Mouse (Mus musculus) urinary bladder, adult 2 months (tissue): ENCODE measurements around the gene Gm2696. TPM values are rescaled to one million over a fixed set of nuclear protein-coding genes. Genes with fewer than 3 reads are reported as not detected.
"Not testable (repeated sequence)": the region's sequence is repeated elsewhere in the genome, so short reads cannot be mapped to it uniquely, and the experiment has no call there.

Source experiments
- DNase-seq: peaks from one replicate; pipeline ENCODE4 v3.0.0; 2022; ENCODE audit warnings: low spot score
- polyA plus RNA-seq: library from polyadenylated mRNA; depleted of rRNA; stranded (reverse); fragments of >200 nt; gene quantifications from 2 replicates; pipeline ENCODE4 v1.2.3, GENCODE M21; 2012; rRNA removed

The Gm2696 gene
- polyA plus RNA-seq, result 0.12 TPM in 1 of 2 replicates, not detected in the other

DNA sequence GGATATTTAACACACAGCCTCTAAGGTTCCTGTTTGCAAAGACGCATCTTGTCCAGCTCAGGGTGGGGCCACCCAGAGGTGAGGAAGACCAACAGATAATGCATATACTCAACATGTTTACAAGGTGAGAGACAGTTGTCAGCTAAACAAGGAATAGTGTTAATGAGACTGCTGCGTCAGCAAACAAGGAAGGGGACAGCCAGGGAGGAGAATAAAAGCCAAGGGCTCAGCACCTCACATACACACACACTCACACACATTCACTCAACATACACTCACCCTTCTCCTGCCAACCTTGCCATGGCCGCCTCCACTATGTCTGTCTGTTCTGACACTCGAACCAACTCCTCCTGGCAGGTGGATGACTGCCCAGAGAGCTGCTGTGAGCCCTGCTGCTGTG lies at the start of gene Gm2696:
TSS of gene Gm2696 (plus strand) at position 301 of the 400 bp plus-strand sequence.
- no peak for DNase-seq

GRCm38 (mm10) chr10:77769727-77770126 lies 44.8 kb upstream of the Gm2696 start:
- no peak for DNase-seq

DNA sequence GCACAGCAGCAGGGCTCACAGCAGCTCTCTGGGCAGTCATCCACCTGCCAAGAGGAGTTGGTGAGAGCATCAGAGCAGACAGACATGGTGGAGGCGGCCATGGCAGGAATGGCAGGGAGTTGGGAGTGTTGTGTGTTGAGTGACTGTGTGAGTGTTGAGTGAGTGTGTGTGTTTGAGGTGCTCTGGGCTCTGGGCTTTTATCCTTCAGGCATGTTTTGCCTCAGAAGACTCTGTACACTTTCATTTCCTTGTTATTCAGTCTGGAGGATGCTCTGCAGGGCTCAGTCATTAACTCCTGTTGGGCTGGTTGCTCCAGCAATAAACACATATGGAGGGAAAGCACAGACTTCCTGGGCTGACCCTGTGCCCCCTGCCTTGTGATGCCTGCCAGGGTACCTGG lies 43.3 kb upstream of the Gm2696 start, which contains the start of gene Gm3238:
TSS of gene Gm3238 (minus strand) at position 101 of the 400 bp plus-strand sequence.
- DNase-seq, result not testable (repeated sequence)

DNA sequence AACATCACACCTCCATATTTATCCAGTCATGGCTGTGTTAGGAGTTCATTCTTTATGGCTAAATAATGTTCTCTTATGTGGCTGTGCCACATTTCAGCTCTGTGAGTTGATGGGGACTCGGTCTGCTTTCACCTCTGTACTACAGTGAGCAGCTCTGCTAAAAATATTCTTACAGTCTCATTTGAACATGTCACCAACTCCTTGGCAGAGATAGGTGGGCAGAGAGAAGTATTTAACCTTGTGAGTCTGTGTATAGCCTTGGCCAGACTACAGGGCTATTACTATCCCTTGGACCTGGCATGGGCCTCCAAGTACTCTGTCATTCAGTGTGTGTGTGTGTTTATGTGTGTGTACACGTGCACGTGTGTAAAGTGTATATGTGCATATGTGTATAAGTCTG lies 42.3 kb upstream of the Gm2696 start:
- not testable (repeated sequence) for DNase-seq

DNA sequence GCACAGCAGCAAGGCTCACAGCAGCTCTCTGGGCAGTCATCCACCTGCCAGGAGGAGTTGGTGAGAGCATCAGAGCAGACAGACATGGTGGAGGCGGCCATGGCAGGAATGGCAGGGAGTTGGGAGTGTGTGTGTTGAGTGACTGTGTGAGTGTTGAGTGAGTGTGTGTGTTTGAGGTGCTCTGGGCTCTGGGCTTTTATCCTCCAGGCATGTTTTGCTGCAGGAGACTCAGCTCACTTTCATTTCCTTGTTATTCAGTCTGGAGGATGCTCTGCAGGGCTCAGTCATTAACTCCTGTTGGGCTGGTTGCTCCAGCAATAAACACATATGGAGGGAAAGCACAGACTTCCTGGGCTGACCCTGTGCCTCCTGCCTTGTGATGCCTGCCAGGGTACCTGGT lies 37.6 kb upstream of the Gm2696 start, which contains the start of gene Gm7138:
TSS of gene Gm7138 (minus strand) at position 101 of the 400 bp plus-strand sequence.
- not testable (repeated sequence) for DNase-seq

- DNase-seq, result not testable (repeated sequence)
Measured at GRCm38 (mm10) chr10:77782442-77782841, 32.0 kb upstream of the Gm2696 start, which contains the start of gene Gm3250. TSS of gene Gm3250 (minus strand) at chr10:77782542.

DNA sequence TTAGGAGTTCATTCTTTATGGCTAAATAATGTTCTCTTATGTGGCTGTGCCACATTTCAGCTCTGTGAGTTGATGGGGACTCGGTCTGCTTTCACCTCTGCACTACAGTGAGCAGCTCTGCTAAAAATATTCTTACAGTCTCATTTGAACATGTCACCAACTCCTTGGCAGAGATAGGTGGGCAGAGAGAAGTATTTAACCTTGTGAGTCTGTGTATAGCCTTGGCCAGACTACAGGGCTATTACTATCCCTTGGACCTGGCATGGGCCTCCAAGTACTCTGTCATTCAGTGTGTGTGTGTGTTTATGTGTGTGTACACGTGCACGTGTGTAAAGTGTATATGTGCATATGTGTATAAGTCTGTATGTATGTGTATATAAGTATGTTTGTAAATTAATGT lies 31.1 kb upstream of the Gm2696 start:
- DNase-seq, result not testable (repeated sequence)

GRCm38 (mm10) chr10:77787876-77788275 lies 26.6 kb upstream of the Gm2696 start, which contains the start of gene Gm7137:
TSS of gene Gm7137 (minus strand) at chr10:77788200.
- not testable (repeated sequence) for DNase-seq

DNA sequence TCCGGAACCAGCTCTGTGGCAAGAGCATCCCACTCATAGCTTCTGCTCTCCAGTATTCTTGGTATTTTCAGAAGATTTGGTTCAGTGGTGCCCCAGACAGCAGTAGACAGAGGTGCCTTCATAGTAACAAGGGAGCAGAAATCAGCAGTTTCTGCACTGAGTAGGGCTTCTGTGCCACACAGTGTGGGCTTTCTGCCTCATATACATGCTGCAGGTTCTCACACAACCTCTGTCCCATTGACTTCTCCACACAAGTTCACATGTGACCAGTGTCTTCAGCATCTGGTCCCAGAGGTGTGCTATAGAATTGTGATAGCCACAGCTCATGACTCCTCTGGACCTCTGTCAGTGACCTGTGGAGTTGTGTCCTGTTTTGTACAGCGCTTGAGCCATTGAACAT lies 25.9 kb upstream of the Gm2696 start:
- DNase-seq, result no peak

- DNase-seq, result no peak
Measured at GRCm38 (mm10) chr10:77794976-77795375, 19.5 kb upstream of the Gm2696 start, which contains the start of gene Gm9639. TSS of gene Gm9639 (minus strand) at chr10:77795076.

DNA sequence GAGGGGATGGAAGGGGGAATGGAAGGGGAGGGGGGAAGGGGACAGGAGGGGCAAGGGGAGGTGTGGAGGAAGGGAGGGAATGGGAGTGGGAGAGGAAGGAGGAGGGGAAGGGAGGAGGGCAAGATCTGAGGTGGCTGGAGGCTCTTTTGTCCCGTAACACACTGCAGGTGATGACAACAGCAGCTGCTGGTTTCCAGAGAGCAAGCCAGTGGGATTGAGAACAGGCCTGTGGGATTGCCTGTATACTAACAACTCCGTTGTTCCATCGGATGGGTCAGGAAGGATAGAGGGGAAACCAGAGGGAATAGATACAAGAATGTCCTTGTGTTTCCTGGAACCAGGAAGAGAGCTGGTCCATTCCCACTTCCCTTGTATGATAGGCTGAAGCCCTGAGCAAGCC lies 16.8 kb upstream of the Gm2696 start:
- DNase-seq, result no peak

DNA sequence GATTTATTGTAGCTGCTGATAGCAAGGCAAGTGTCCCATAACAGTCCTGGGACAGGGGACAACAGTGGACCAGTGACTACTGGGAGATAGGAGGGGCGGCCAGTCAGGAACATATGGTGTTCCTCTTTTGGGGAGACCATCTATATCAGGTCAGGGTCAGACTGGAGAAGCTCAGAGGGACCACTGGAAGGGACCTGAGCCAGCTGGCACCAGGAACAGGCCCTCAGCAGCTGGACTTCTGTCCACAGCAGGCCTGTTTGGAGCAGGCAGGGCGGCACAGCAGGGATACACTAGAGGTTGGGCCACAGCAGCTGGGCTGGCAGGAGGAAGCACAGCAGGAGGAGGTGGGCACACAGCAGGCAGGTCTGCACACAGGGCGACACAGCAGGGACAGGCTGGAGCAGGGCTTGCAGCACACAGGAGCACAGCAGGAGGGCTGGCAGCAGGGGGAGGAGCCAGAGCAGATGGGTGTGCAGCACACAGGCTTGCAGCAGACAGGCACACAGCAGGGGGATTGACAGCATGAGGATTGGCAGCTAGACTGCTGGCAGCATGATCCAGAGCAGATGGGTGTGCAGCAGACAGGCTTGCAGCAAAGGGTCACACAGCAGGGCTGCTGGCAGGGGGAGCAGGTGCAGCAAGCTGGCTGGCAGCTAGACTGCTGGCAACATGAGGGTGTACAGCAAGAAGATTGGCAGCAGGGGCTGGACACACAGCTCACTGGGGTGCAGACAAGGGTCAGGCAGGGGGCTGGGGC lies 16.1 kb upstream of the Gm2696 start:
- not testable (repeated sequence) for DNase-seq

DNA sequence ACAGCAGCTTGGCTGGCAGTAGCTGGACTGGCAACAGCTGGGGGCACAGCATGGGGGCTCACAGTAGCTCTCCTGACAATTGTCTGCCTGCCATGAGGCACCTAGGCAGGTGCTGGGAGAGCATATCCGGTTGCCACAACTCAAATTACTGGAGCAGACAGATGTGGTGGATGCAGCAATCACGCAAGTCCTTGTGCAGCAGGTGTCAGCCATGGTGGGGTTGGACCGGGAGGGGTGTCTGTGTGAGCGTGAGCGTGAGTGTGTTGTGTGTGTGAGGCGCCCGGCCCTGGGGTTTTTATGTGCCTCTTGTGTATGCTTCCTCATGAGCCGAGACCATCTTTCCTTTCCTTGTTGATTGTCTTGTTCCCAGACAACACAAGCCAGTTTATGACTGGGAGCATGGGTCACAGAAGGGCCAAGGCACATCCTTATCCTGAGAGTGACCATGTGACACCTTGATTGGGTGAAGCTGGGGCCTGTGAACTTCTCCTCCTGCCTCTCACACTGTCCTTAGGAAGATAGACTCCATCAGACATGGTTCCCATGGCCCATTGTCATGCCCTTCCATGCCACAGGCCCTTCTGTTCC lies 15.5 kb upstream of the Gm2696 start, which contains the start of gene Gm19668:
TSS of gene Gm19668 (minus strand) at position 213 of the 588 bp plus-strand sequence.
- DNase-seq, result no peak

DNA sequence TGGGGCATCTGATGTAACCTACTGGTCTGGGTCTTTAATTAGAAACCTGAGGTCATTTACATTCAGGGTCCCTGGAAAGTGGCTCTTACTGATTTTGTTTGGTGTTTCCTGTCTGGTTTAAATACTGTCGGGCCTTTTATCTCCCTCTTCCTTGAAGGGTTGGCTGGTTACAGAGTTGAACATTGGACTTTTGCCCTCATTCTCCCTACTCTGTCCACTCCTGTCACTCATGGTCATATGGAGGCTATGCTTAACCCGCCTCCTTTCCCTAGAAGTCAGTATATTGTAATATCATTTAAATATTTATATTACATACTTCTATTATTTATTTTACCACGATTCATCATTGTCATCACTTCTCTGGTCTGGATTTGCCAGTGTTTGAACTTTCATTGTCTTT lies 10.4 kb upstream of the Gm2696 start:
- DNase-seq, result no peak

DNA sequence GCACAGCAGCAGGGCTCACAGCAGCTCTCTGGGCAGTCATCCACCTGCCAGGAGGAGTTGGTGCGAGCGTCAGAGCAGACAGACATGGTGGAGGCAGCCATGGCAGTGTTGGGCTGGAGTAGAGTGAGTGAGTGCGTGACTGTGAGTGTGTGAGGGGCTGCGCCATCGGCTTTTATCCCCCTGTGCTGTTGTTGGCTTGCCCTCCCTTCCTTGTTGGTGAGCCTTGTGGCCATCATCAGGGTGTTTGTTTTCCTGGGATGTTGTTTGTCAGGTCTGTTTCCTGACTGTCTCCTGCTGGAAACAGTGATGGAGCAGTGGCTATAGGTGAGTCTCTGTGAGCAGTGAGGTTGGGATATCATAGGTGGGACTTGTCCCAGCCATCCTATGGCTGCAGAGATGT lies 2.7 kb upstream of the Gm2696 start, which contains the start of gene Gm9507:
TSS of gene Gm9507 (minus strand) at position 101 of the 400 bp plus-strand sequence.
- no peak for DNase-seq

- peak; percentile 18 for DNase-seq
Measured at GRCm38 (mm10) chr10:77815514-77815913, 1.0 kb downstream of the Gm2696 start.

- DNase-seq, result no peak
Measured at GRCm38 (mm10) chr10:77818523-77818922, 4.0 kb downstream of the Gm2696 start.

- no peak for DNase-seq
Measured at GRCm38 (mm10) chr10:77819203-77819602, 4.7 kb downstream of the Gm2696 start.

- no peak for DNase-seq
Measured at GRCm38 (mm10) chr10:77826951-77827350, 12.5 kb downstream of the Gm2696 start, which contains the start of gene Krtap10-4. TSS of gene Krtap10-4 (minus strand) at chr10:77827095.

GRCm38 (mm10) chr10:77835647-77836046 lies 21.2 kb downstream of the Gm2696 start, which contains the start of gene Krtap10-10:
TSS of gene Krtap10-10 (plus strand) at chr10:77835947.
- no peak for DNase-seq

DNA sequence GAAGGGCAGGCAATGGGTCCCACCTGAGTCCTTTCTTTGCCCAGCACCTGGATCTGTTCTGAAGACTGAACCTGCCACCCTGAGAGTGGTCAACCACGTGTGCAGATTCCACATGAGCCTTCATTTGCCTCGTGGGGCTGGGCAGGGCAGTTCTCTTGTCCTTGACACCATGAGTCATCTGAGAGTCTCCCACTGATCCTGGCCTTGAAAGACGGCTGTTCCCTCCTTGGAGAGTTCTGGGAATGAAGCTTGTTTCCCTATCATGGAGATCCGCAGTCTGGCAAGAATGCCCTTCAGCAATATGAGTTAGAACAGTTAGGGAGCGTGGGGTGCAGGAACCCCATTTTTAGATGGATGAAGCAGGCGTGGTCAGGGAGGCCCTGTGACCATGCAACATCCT lies 24.5 kb downstream of the Gm2696 start:
- no peak for DNase-seq

DNA sequence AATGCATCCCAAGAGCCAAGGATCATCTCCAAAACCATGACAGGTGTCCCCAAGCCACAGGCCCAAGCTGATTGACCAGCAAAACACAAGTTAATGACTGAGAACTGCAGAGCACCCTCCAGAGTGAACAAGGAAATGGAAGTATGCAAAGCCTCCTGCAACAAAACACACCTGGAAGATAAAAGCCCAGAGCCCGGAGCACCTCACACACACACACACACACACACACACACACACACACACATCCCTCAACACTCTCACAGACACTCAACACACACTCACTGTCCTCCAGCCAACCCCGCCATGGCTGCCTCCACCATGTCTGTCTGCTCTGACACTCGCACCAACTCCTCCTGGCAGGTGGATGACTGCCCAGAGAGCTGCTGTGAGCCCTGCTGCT lies 32.0 kb downstream of the Gm2696 start, which contains the start of gene Gm36176:
TSS of gene Gm36176 (plus strand) at position 301 of the 400 bp plus-strand sequence.
- no peak for DNase-seq
